Mouse (Mus musculus) cerebellum, adult 2 months (tissue): ENCODE measurements around the gene Apoc2. TPM values are rescaled to one million over a fixed set of nuclear protein-coding genes. Genes with fewer than 3 reads are reported as not detected.

Experiments
- DNase-seq, 2 experiments: peaks; one replicate each; pipeline ENCODE4 v3.0.0; 2021
- H3K27ac ChIP-seq: fragments of 200-500 bp; 2 replicates; pipeline ENCODE4 v1.5.1; 2012; ENCODE audit warnings: low read length, control low read depth, inconsistent platforms; ENCODE audit not compliant: insufficient read depth
- H3K27me3 ChIP-seq: fragments of 200-500 bp; 2 replicates; pipeline ENCODE4 v1.6.1; 2012; ENCODE audit warnings: inconsistent platforms, mild to moderate bottlenecking, low read length, moderate library complexity; ENCODE audit not compliant: control insufficient read depth, insufficient read depth
- H3K4me1 ChIP-seq: fragments of 200-500 bp; 2 replicates; pipeline ENCODE4 v1.6.1; 2011; ENCODE audit warnings: low read length; ENCODE audit not compliant: control insufficient read depth, insufficient read depth
- H3K4me3 ChIP-seq: fragments of 200-500 bp; replicated peaks from 2 replicates; pipeline ENCODE3; 2011; ENCODE audit warnings: mild to moderate bottlenecking, low read depth, low read length, control low read depth; ENCODE audit not compliant: insufficient read depth
- CTCF ChIP-seq: fragments of 200-500 bp; IDR thresholded peaks from 2 replicates; pipeline ENCODE4 v1.5.1; 2011; ENCODE audit warnings: low read depth, mild to moderate bottlenecking, control low read depth, low read length, moderate library complexity, borderline replicate concordance; ENCODE audit not compliant: insufficient read depth
- POLR2A ChIP-seq: fragments of 200-500 bp; IDR thresholded peaks from 2 replicates; pipeline ENCODE4 v1.6.1; 2011; ENCODE audit warnings: low read length, control low read depth, borderline replicate concordance; ENCODE audit not compliant: insufficient read depth
- WGBS: fragments of 180-500 bp; shearing (Covaris S2); methylation state at CpG from one replicate; pipeline ENCODE4 v1.1.7; 2018; 5-methylcytosine and 5-hydroxymethylcytosine counted together
- polyA plus RNA-seq: library from polyadenylated mRNA; depleted of rRNA; stranded (reverse); fragments of >200 nt; gene quantifications from 2 replicates; pipeline ENCODE4 v1.2.3, GENCODE M21; 2012

The Apoc2 gene
- polyA plus RNA-seq, 1 experiment: not detected

DNA sequence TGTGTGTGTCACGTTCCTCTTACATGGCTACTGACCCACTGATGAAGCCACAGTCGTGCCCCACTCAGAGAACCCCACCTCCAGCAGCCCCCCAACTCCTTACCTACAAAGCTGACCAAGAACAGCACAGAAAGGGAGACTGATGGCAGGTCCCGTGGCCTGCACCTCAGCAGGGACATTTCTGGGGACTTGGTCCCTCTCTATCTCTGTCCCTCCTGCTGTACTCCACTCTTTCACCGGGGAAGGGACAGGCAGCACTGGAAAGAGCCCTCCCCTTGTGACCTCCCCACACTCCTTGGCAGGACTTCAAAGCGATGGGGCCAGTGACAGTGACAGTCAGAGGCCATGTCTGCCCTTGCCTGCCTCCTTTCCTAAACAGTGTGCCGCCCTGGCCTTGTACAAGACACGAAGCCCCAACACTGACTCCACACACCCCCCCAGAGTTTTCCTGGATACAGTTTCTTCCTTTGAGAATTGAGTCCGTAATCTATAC, 3.5 kb upstream of the Apoc2 start, which contains the start of the genes Gm44805 and Apoc4:
Gm44805 (minus strand) TSS at position 222 of the 493 bp plus-strand sequence.
Apoc4 (minus strand) TSS at position 278 of the 493 bp plus-strand sequence.
- no peak for TF ChIP-seq POLR2A
- TF ChIP-seq CTCF: no peak
- 48% methylated on average over 8 of the region's 8 CpGs for WGBS
- H3K27me3 ChIP-seq: no peaks in the 10 kb centered on the region; the same call in 1 of the 2 replicates

GRCm38 (mm10) chr7:19680702-19681101, 3.0 kb upstream of the Apoc2 start:
- no peak for TF ChIP-seq POLR2A
- no peak for TF ChIP-seq CTCF
- Histone ChIP-seq H3K27me3 (no peaks in the 10 kb centered on the region), H3K4me1 (no peaks in the 10 kb centered on the region), H3K4me3 (no peak overlapping the region), H3K27ac (no peak overlapping the region)
- DNase-seq: no peak
- 82% methylated on average over 2 of the region's 2 CpGs for WGBS

More for the DNA sequence above, 3.5 kb upstream of the Apoc2 start, which contains the start of the genes Gm44805 and Apoc4:
- H3K4me1 ChIP-seq: no peaks in the 10 kb centered on the region
- H3K27ac ChIP-seq: no peak within 1 kb of the TSS
- H3K4me3 ChIP-seq: no peak within 1 kb of the TSS
- no peak for DNase-seq

- no peak overlapping the region for H3K4me3 ChIP-seq
- DNase-seq: no peak
- no peaks in the 10 kb centered on the region for H3K27me3 ChIP-seq
- no peak overlapping the region for H3K27ac ChIP-seq
- TF ChIP-seq CTCF: no peak
- 82% methylated on average over 3 of the region's 3 CpGs for WGBS
- no peaks in the 10 kb centered on the region for H3K4me1 ChIP-seq
These were observed 1.2 kb upstream of the Apoc2 start for GRCm38 (mm10) chr7:19678901-19679300.

- Histone ChIP-seq H3K27me3 (no peaks in the 10 kb centered on the region), H3K4me3 (no peak overlapping the region), H3K4me1 (no peaks in the 10 kb centered on the region; the same call in 1 of the 2 replicates), H3K27ac (no peak overlapping the region)
- 69% methylated on average over 1 of the region's 1 CpGs for WGBS
- TF ChIP-seq POLR2A (no peak), CTCF (no peak)
- no peak for DNase-seq
These were observed 1.1 kb downstream of the Apoc2 start for GRCm38 (mm10) chr7:19676662-19677061.

DNA sequence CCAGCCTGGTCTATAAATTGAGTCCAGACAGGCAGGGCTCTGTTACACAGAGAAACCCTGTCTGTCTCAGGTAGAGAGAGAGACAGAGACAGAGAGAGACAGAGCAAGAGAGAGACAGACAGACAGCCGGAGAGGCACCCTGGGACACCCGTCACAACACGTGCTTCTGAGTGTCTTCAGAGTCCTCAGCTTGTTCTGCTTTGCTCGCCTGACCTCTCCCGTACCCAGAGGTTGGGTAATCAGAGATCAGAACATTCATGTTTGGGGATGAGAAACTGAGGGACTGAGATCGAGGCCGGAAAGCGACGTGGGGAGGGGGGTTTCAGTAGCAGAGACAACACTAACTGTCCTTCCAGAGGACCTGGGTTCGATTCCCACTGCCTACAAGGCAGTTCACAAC, 1.9 kb downstream of the Apoc2 start:
- no peak overlapping the region for H3K27ac ChIP-seq
- no peak overlapping the region for H3K4me3 ChIP-seq
- H3K27me3 ChIP-seq: no peaks in the 10 kb centered on the region
- TF ChIP-seq CTCF (no peak), POLR2A (no peak)
- no peak for DNase-seq
- no peaks in the 10 kb centered on the region; the same call in 1 of the 2 replicates for H3K4me1 ChIP-seq
- WGBS: 80% methylated on average over 10 of the region's 10 CpGs

GRCm38 (mm10) chr7:19673083-19673699, 4.5 kb downstream of the Apoc2 start:
- no peak for DNase-seq
- WGBS: 46% methylated on average over 14 of the region's 14 CpGs
- H3K27ac ChIP-seq: no peak overlapping the region

GRCm38 (mm10) chr7:19671511-19671910, 6.2 kb downstream of the Apoc2 start:
- DNase-seq: no peak
- no peak overlapping the region for H3K4me3 ChIP-seq
- H3K4me1 ChIP-seq: peaks cover 3% of the 10 kb centered on the region
- no peak overlapping the region for H3K27ac ChIP-seq
- TF ChIP-seq CTCF (no peak), POLR2A (no peak)
- 67% methylated on average over 10 of the region's 10 CpGs for WGBS
- H3K27me3 ChIP-seq: no peaks in the 10 kb centered on the region

More at GRCm38 (mm10) chr7:19673083-19673699, 4.5 kb downstream of the Apoc2 start:
- TF ChIP-seq CTCF (no peak), POLR2A (no peak)
- H3K4me3 ChIP-seq: no peak overlapping the region
- H3K4me1 ChIP-seq: peaks cover 3% of the 10 kb centered on the region
- no peaks in the 10 kb centered on the region for H3K27me3 ChIP-seq

DNA sequence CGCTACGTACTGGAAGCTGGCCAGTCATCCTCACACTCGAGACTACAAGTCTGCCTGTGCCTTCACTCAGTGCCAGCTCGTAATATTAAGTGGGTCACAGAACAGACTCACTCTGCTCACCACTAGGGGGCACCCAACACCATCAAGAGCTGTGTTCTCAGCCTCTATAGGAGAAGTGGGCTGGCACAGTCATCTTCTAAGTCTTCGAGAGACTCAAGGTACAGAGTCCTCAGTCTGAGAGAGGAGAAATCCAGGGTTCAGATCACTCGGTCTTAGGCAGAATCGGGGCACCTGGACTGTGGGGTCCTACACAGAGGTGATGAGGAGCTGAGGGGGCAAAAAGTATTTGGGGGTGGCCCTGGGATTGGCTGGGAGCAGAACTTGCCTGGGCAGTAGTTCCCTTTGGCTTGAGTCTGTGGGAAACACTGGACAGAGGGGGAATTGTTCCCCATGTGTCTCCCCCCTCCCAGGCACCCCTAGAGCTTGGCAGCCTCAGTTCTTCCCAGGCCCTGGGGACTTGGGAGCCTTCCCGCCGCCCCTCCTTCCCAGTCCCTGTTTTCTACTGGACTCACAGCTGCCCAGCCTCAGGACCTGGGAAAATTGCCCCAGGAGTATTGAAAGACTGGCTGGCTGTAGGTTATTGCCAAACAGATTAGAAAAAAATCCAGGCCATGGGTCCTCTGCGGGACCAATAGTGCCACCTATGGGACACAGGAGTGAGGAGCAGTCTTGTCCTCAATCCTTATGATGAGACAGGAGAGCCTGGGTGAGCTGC, 8.6 kb downstream of the Apoc2 start:
- WGBS: 1% methylated on average over 10 of the region's 10 CpGs
- H3K27ac ChIP-seq: peak overlapping the region; percentile 52
- peak; percentile 91 to 93 for DNase-seq

More for the DNA sequence above, 8.6 kb downstream of the Apoc2 start:
- TF ChIP-seq POLR2A (no peak), CTCF (peak; percentile 95)
- Histone ChIP-seq H3K27me3 (no peaks in the 10 kb centered on the region), H3K4me1 (peaks cover 3% of the 10 kb centered on the region), H3K4me3 (peak overlapping the region; percentile 44)
